Mouse (Mus musculus): ENCODE results near the gene Pdzd9. TPM values are rescaled to one million over a fixed set of nuclear protein-coding genes. Genes with fewer than 3 reads are reported as not detected.

Pdzd9 gene
- total RNA-seq, 2 experiments from 2014 or later, result not detected

- no peak for DNase-seq
Observed at GRCm38 (mm10) chr7:120635362-120635781, 34.8 kb downstream of the Pdzd9 start.

GRCm38 (mm10) chr7:120634711-120635361 is 35.3 kb downstream of the Pdzd9 start, which contains the start of gene Uqcrc2:
Gene Uqcrc2 (plus strand): TSS chr7:120635176.
- DNase-seq, result peak; percentile 89 to 90

DNA sequence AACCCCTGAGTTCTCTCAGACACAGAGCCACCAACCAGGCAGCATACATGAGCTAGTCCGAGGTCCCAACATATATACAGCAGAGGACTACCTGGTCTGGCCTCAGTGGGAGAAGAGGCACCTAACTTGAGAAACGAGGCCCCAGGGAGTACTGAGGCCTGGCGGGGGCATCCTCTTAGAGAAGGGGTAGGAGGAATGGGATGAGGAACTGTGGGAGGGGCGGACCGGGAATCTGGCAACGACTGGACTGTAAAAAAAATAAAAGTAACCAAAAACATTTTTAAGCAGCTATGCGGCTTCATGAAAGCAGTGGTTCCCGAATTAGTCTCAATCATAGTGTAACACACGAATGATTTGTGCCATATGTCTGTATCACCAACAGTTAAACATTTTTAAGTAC is 35.8 kb downstream of the Pdzd9 start:
- DNase-seq, result peak in 1 of 2 experiments; percentile 14

DNA sequence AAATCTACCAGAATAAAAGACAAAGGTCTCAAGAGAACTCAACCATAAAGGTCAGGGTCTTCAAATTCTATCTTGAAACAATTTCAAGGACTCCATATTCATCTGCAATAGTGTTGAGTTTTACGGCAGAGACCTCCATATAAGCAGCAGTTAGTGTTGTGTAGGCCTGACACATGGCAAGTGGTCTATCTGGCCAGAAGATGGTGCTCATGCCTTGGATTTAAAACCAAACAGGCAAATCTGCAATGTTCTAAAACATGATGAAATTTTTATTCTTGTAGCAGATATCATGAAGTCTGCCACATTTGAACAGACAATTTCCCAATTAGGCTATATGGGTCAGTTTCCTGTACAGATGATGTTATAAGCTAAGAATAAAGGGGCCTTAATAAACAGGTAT is 37.6 kb downstream of the Pdzd9 start:
- DNase-seq, result peak; percentile 12 to 26

DNA sequence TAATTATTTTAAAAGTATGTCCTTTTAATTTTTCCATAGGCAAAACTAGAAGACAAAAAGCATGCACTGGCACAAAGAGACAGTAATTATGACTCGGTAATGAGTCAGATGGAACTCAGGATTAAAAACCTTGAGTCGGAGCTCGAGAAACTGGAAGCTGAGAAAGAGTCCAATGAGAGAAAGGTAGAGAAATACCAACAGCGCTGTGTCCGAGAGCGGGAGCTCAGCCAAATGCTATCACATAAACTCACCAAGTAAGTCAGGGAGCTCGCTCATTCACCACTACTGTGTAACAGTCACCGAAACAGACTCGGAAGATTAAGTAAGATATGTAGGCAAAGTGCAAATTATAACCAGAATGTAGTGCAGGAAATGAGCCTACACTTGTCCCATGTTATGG is 49.3 kb downstream of the Pdzd9 start:
- no peak for DNase-seq

GRCm38 (mm10) chr7:120620075-120620771 is 49.9 kb downstream of the Pdzd9 start:
- no peak for DNase-seq

Other genes with a start within 250 kb of the Pdzd9 start
- 1,000 to 10,000 TPM; 1,098 to 1,209 TPM for gene Uqcrc2, start 35.2 kb downstream of the Pdzd9 start, total RNA-seq (2021)
- 10 to 100 TPM; 29.1 to 30.3 TPM for gene Mosmo, start 7.3 kb upstream of the Pdzd9 start, total RNA-seq (2021)
- 1 to 10 TPM; 1.9 to 2.2 TPM for gene Vwa3a, start 69.0 kb upstream of the Pdzd9 start, total RNA-seq (2021)
- gene Gm5737, start 142.0 kb upstream of the Pdzd9 start, total RNA-seq (2021), result under 1 TPM; 0.20 to 0.31 TPM
- gene Eef2k, start 172.5 kb upstream of the Pdzd9 start, total RNA-seq (2021), result 10 to 100 TPM; 23.0 to 23.5 TPM
- gene Polr3e, start 247.4 kb upstream of the Pdzd9 start, total RNA-seq (2021), result 1 to 10 TPM; 8.8 to 9.2 TPM

Measured in heart, adult 18-20 months (tissue).